Mouse (Mus musculus): ENCODE measurements around the gene D130043K22Rik.

DNA sequence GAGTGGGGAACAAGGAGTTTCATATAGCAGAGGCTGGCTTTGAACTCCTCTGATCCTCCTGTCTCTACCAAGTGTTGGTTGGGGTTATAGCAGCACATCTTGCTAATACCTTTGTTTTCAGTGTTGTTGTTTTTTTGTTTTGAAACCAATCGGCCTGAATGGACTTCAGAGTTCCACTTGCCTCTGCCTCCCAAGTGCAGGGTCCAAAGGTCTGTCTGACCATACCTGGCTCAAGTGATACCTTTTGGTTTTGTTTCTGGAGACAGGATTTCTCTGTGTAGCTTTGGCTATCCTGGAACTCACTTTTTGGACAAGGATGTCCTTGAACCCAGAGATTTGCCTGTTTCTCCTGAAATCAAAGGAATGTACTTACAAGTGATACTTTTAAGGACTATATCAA is 25.0 kb upstream of the D130043K22Rik start:
- TF ChIP-seq CTCF (IDR thresholded peaks at IDR 0.05; ENCODE audit: low read depth, low read length) (no peak), EP300 (IDR thresholded peaks at IDR 0.05; ENCODE audit: insufficient read depth, low read depth, low read length) (no peak)

Data from ES-Bruce4 (cell line).